Mouse (Mus musculus): ENCODE results near the gene Atrnl1. TPM values are rescaled to one million over a fixed set of nuclear protein-coding genes. Genes with fewer than 3 reads are reported as not detected.

Gene Atrnl1
- polyA plus RNA-seq, 1 experiment = not detected

DNA sequence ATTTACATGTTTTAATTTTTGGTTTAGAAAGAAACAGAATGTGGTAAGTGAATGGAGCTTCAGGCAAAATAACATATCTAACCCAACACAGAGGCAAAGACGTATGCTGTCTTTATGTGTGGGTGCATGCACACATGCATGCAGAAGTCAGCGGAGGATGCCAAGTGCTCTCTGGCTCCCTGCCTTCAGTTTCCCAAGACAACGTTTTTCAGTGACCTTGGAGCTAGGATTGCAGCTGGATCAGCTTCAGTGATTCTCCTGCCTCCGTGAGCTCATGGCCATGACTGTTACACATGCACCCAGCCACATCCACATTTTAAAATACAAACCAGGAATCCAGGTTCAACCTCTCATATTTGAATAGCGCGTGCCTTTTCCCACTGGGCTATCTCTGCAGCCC, 203.5 kb downstream of the Atrnl1 start:
- no peak for TF ChIP-seq POLR2A (IDR thresholded peaks at IDR 0.05; ENCODE audit: insufficient read depth, low read depth, low read length)
- TF ChIP-seq CTCF (IDR thresholded peaks at IDR 0.05; ENCODE audit: insufficient read depth, low read depth, low read length) = no peak
- WGBS = 72% methylated on average over 6 of the region's 6 CpGs
- Histone ChIP-seq H3K4me1 (ENCODE audit: control insufficient read depth, insufficient read depth, low read length) (0 out of 2 replicates have a peak, but pooled peaks cover 2% of the 10 kb centered on the region), H3K4me3 (ENCODE audit: insufficient read depth, low read depth, low read length) (no peak overlapping the region), H3K27ac (ENCODE audit: insufficient read depth, low read depth, low read length) (no peak overlapping the region)

DNA sequence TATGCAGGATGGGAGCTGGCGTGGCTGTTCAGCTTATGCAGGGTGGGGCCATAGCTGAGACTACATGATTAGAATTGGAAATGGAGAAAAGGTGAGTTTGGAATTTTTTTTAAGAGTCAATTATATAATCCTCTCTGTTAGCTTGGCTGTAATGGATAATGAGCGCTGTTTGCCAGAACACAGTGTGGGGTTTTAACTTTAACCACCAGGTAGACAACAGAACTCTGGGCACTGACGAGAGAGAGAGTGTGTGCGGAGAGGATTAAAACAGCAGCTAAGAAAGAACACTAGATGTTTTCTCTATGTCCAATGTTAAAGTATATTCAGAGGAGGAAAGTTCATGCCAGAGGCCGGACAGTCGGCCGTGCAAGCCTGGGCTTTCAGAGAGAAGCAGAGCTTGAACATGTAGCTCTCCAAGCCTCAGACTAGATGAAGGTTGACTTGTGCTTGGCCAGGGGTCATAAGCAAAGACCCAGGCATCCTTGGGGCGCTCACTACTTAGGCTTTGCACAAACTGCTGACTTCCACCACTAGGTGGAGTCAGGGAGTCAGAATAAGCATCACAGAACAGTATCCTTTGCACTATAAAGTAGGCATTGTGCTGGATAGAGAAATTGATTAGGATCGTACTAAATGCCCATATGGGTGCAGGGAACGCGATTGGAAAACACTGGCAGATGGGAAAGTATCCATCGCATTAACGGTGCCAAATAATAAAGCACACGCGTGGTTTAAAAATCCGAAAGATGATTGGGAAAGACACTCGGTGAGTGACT, 205.6 kb downstream of the Atrnl1 start:
- Histone ChIP-seq H3K4me3 (ENCODE audit: insufficient read depth, low read depth, low read length) (no peak overlapping the region), H3K27ac (ENCODE audit: insufficient read depth, low read depth, low read length) (no peak overlapping the region), H3K4me1 (ENCODE audit: control insufficient read depth, insufficient read depth, low read length) (0 out of 2 replicates have a peak, but pooled peaks cover 2% of the 10 kb centered on the region)
- TF ChIP-seq CTCF (IDR thresholded peaks at IDR 0.05; ENCODE audit: insufficient read depth, low read depth, low read length) (no peak), POLR2A (IDR thresholded peaks at IDR 0.05; ENCODE audit: insufficient read depth, low read depth, low read length) (no peak)
- WGBS = 80% methylated on average over 17 of the region's 17 CpGs

DNA sequence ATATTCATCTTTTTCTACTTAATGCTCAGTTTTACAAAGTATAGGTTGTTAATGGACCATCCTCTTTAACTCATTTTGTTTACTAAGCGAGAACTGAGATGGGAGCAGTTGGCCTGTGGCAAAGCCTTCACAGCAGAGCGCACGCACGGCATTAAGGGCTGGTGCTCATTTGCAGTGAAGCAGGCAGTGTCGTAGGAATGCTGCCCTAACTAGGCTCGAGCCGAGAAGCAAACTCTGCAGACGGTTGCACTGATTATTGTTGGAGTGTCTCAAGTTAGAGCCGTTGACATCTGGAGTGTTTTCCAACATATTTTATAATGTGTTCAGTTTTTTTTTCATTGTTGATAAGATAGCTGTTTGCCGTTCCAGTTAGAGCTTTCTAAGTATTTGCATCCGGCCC, 206.9 kb downstream of the Atrnl1 start:
- TF ChIP-seq CTCF (IDR thresholded peaks at IDR 0.05; ENCODE audit: insufficient read depth, low read depth, low read length) = no peak
- no peak for TF ChIP-seq POLR2A (IDR thresholded peaks at IDR 0.05; ENCODE audit: insufficient read depth, low read depth, low read length)
- H3K4me3 ChIP-seq (ENCODE audit: insufficient read depth, low read depth, low read length) = no peak overlapping the region
- WGBS = 84% methylated on average over 11 of the region's 11 CpGs
- 0 out of 2 replicates have a peak, but pooled peaks cover 2% of the 10 kb centered on the region for H3K4me1 ChIP-seq (ENCODE audit: control insufficient read depth, insufficient read depth, low read length)
- H3K27ac ChIP-seq (ENCODE audit: insufficient read depth, low read depth, low read length) = no peak overlapping the region

DNA sequence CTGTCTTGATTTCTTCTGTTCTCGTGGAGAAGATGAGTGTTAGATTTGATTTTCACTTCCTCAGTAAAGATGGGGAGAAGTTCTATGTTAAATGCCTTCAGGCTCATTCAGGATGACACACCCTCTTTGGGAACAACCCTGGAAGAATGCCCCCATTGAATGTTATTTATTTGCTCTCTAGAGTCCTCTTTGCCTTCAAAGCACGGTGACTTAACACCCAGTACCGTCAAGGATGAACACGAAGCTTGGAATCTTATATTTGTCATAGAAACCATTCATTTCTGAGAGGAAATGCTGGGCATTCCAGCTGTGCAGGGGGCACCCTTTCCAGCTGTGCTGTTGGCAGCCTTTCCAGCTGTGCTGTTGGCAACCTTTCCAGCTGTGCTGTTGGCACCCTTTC, 212.6 kb downstream of the Atrnl1 start:
- Histone ChIP-seq H3K27ac (ENCODE audit: insufficient read depth, low read depth, low read length) (no peak overlapping the region), H3K4me3 (ENCODE audit: insufficient read depth, low read depth, low read length) (no peak overlapping the region), H3K4me1 (ENCODE audit: control insufficient read depth, insufficient read depth, low read length) (peaks cover 6% of the 10 kb centered on the region)
- TF ChIP-seq CTCF (IDR thresholded peaks at IDR 0.05; ENCODE audit: insufficient read depth, low read depth, low read length) (no peak), POLR2A (IDR thresholded peaks at IDR 0.05; ENCODE audit: insufficient read depth, low read depth, low read length) (no peak)
- 74% methylated on average over 4 of the region's 4 CpGs for WGBS

DNA sequence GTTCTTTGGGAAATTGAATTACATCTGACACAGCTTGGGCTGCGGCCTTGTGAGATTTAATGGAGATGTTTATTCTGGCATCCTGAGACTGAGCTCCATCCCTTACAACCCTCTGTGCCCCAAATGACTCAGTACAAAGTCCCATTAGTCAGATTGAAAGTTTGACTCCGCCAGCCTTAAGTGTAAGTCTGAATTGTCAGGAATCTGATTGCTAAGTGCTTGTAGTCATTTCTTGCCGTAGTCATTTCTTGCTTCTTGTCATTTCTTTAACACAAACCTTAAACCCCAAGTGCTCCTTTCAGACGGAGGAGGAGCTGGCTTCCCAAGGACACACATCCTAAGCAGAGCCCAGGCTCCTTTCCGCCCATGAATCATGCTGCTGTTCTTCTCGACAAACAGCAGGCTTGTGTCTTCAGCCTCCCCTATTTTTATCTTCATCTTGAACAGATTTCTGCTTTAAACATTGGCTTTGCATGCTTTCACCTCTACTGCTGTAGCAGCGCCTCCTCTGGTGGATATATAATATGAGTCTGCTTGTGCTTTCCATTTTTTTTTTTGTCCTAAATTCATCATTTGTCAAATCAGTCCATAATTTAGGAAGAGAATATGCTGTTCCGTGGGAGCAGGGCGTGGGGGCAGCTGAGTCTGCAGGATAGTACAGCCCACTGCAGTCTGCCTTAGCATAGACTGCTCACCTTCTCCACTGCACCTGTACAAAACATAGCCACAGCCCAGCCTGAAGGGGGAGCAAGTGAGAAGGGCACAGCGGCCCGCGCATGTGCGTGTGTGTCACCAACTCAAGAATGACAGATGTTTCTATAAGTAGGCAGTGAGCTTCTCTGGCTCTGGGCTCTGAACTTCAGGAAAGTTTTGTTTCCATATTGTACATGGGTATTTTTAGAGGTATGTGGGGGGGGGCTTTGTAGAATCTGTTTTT, 214.7 kb downstream of the Atrnl1 start:
- no peak overlapping the region; the same call in 1 of the 2 replicates for H3K27ac ChIP-seq (ENCODE audit: insufficient read depth, low read depth, low read length)
- TF ChIP-seq CTCF (IDR thresholded peaks at IDR 0.05; ENCODE audit: insufficient read depth, low read depth, low read length) (peak; percentile 37; the same call in 1 of the 2 replicates), POLR2A (IDR thresholded peaks at IDR 0.05; ENCODE audit: insufficient read depth, low read depth, low read length) (no peak)
- WGBS = 71% methylated on average over 13 of the region's 13 CpGs
- H3K4me3 ChIP-seq (ENCODE audit: insufficient read depth, low read depth, low read length) = no peak overlapping the region
- peaks cover 6% of the 10 kb centered on the region for H3K4me1 ChIP-seq (ENCODE audit: control insufficient read depth, insufficient read depth, low read length)

DNA sequence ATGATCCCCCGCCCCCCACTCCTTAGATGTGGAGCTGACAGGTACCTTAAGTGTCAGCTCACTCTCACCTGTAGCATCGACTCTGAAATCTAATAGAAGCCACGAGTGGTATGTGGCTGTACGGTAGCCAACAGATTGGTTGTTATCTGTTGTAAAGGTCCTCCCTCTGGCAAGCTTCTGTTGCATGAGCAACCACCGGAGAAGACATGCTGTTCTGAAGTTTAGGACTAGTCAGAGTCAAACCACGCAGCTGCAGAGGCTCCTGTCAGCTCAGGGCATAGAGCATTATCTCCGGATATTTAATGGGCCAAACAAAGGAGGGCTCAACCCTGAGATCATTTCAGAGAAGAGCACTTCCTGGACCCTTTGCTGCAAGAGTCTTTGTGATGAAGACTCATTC, 222.2 kb downstream of the Atrnl1 start:
- no peak overlapping the region for H3K4me3 ChIP-seq (ENCODE audit: insufficient read depth, low read depth, low read length)
- no peaks in the 10 kb centered on the region for H3K4me1 ChIP-seq (ENCODE audit: control insufficient read depth, insufficient read depth, low read length)
- TF ChIP-seq POLR2A (IDR thresholded peaks at IDR 0.05; ENCODE audit: insufficient read depth, low read depth, low read length) = no peak
- no peak for TF ChIP-seq CTCF (IDR thresholded peaks at IDR 0.05; ENCODE audit: insufficient read depth, low read depth, low read length)
- H3K27ac ChIP-seq (ENCODE audit: insufficient read depth, low read depth, low read length) = no peak overlapping the region
- 87% methylated on average over 7 of the region's 7 CpGs for WGBS

DNA sequence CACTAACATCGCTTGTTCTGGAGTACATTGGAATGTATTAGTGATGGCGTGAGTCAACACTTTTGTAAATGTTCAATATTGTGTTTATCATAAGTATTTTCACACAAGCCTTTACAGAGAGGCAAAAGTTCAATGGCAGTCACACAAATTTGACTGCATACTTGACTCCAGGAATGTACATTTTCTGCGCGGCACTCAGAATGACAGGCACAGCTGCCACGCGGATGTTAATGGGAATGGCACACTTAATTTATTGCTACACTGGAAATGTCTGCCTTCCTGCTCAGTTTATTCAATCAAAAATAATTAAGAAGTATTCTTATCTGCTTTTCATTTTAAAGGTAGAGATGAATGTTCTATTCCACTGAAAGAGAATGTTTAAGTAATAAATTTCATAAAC, 227.0 kb downstream of the Atrnl1 start:
- Histone ChIP-seq H3K4me1 (ENCODE audit: control insufficient read depth, insufficient read depth, low read length) (no peaks in the 10 kb centered on the region), H3K27ac (ENCODE audit: insufficient read depth, low read depth, low read length) (no peak overlapping the region), H3K4me3 (ENCODE audit: insufficient read depth, low read depth, low read length) (no peak overlapping the region)
- WGBS = 96% methylated on average over 6 of the region's 6 CpGs
- TF ChIP-seq POLR2A (IDR thresholded peaks at IDR 0.05; ENCODE audit: insufficient read depth, low read depth, low read length) (no peak), CTCF (IDR thresholded peaks at IDR 0.05; ENCODE audit: insufficient read depth, low read depth, low read length) (no peak)

DNA sequence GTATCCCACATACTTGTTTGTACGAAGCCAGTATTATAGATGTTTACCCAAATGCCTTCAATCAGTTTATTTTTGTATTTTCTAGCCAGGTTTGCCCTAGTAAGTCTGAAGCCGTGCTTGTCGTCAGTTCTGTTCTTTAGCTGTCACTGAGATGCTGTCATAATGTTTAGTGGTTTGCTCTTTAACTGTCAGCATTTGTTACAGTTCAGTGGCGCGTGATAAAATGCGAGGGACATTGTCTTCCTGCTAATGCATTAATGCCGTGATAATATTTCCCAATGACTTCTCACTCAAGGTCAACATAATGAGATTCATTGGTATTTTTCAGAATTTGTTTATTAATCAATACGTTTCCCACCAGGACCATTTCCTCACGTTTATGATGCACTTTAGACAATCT, 227.7 kb downstream of the Atrnl1 start:
- H3K27ac ChIP-seq (ENCODE audit: insufficient read depth, low read depth, low read length) = no peak overlapping the region
- no peaks in the 10 kb centered on the region for H3K4me1 ChIP-seq (ENCODE audit: control insufficient read depth, insufficient read depth, low read length)
- no peak for TF ChIP-seq POLR2A (IDR thresholded peaks at IDR 0.05; ENCODE audit: insufficient read depth, low read depth, low read length)
- TF ChIP-seq CTCF (IDR thresholded peaks at IDR 0.05; ENCODE audit: insufficient read depth, low read depth, low read length) = no peak
- WGBS = 91% methylated on average over 9 of the region's 9 CpGs
- H3K4me3 ChIP-seq (ENCODE audit: insufficient read depth, low read depth, low read length) = no peak overlapping the region

DNA sequence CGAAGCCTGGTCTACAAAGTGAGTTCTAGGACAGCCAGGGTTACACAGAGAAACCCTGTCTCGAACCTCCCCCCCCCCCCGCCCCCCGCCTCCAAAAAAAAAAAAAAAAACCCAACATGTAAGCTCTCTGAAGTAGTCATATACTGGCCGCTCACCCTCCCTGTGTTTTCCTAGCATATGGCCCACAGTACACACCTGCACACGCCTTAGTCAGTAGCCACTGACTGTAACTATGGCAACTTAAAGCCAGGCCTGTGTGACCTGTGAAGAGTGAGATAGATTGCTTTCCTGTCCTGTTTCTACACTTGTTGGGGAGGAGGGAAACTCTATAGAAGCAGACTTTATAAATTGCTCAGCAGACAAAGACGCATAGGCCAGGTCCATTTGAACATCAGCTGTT, 239.1 kb downstream of the Atrnl1 start:
- 91% methylated on average over 5 of the region's 7 CpGs for WGBS
- no peak overlapping the region for H3K27ac ChIP-seq (ENCODE audit: insufficient read depth, low read depth, low read length)
- H3K4me3 ChIP-seq (ENCODE audit: insufficient read depth, low read depth, low read length) = no peak overlapping the region
- TF ChIP-seq POLR2A (IDR thresholded peaks at IDR 0.05; ENCODE audit: insufficient read depth, low read depth, low read length) = no peak
- TF ChIP-seq CTCF (IDR thresholded peaks at IDR 0.05; ENCODE audit: insufficient read depth, low read depth, low read length) = no peak
- H3K4me1 ChIP-seq (ENCODE audit: control insufficient read depth, insufficient read depth, low read length) = no peaks in the 10 kb centered on the region
